Mouse (Mus musculus) liver, postnatal 0 days (tissue): ENCODE measurements around the gene Crb2. TPM values are rescaled to one million over a fixed set of nuclear protein-coding genes. Genes with fewer than 3 reads are reported as not detected.

ENCODE experiments used
- ATAC-seq: fragments of 200-750 bp; cut with Nextera tagmentation; 2 replicates; pipeline ENCODE4 v1.8.0; 2017; ENCODE audit warnings: mild to moderate bottlenecking, moderate library complexity
- DNase-seq: peaks from one replicate; pipeline ENCODE4 v3.0.0-alpha.2; 2016
- H3K27ac ChIP-seq: fragments of 300-500 bp; sonication (generic); 2 replicates; pipeline ENCODE4 v1.5.1; 2014; ENCODE audit warnings: antibody characterized with exemption, moderate library complexity, mild to moderate bottlenecking, low read depth
- H3K27me3 ChIP-seq: fragments of 300-500 bp; sonication (generic); 2 replicates; pipeline ENCODE4 v1.6.1; 2014; ENCODE audit warnings: low read length, control low read depth, mixed read lengths; ENCODE audit not compliant: insufficient read depth
- H3K36me3 ChIP-seq: fragments of 300-500 bp; sonication (generic); replicated peaks from 2 replicates; pipeline ENCODE4 v1.6.1; 2014; ENCODE audit warnings: mild to moderate bottlenecking, control low read depth, low read length, moderate library complexity, mixed read lengths; ENCODE audit not compliant: insufficient read depth
- H3K4me1 ChIP-seq: fragments of 300-500 bp; sonication (generic); 2 replicates; pipeline ENCODE4 v1.6.1; 2014; ENCODE audit warnings: antibody characterized with exemption, mild to moderate bottlenecking, control low read depth; ENCODE audit not compliant: insufficient read depth
- H3K4me2 ChIP-seq: fragments of 300-500 bp; sonication (generic); 2 replicates; pipeline ENCODE4 v1.6.1; 2014; ENCODE audit warnings: low read depth, mild to moderate bottlenecking, low read length, moderate library complexity, mixed read lengths
- H3K4me3 ChIP-seq: fragments of 300-500 bp; sonication (generic); 2 replicates; pipeline ENCODE4 v1.5.1; 2014; ENCODE audit warnings: low read depth, low read length
- H3K9ac ChIP-seq: fragments of 300-500 bp; sonication (generic); replicated peaks from 2 replicates; pipeline ENCODE4 v1.6.1; 2014; ENCODE audit warnings: mild to moderate bottlenecking, moderate library complexity
- H3K9me3 ChIP-seq: fragments of 300-500 bp; sonication (generic); 2 replicates; pipeline ENCODE4 v1.6.1; 2016; ENCODE audit warnings: mild to moderate bottlenecking, control low read depth, low read length, mixed read lengths
- CTCF ChIP-seq: sonication (generic); IDR thresholded peaks from 2 replicates; pipeline ENCODE4 v1.5.1; 2016; ENCODE audit warnings: antibody characterized with exemption, low read depth
- EP300 ChIP-seq: IDR thresholded peaks from 2 replicates; pipeline ENCODE4 v1.6.1; 2016; ENCODE audit warnings: antibody characterized with exemption, low read depth, mild to moderate bottlenecking
- WGBS: fragments of 180-500 bp; shearing (Covaris S2); extraction: QIAGEN DNeasy Blood & Tissue Kit; methylation state at CpG from one replicate; pipeline ENCODE4 v1.1.7; 2014; ENCODE audit not compliant: insufficient replicate concordance; 5-methylcytosine and 5-hydroxymethylcytosine counted together
- polyA plus RNA-seq: library from polyadenylated mRNA; unstranded; fragments of >200 nt; fragmentation: Nextera tagmentation; extraction: Ambion mirVana; gene quantifications from 2 replicates; pipeline ENCODE4 v1.2.1, GENCODE M21; 2015

Crb2 gene
- polyA plus RNA-seq, 1 experiment from 2014 or later: 0.16 TPM

DNA sequence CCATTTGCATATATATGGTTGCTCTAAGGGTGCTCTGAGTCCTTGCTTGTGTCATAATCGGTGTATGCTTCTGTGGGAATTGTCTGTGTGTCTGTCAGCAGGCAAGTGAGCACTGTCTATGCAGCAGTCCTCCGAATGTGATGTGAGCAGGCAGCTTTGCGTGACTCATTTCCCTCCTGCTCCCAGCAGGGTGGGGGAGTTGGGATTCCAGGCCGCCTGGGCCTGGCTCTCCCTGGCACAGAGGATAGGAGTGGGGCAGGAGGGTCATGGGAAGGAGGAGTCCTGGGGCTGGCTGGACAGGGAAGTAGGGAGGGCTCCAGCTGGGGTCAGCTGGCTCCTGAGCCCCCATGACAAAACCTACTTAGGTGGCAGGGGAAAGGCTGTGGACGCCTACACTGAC lies 8.4 kb downstream of the Crb2 start:
- no peak for ATAC-seq

DNA sequence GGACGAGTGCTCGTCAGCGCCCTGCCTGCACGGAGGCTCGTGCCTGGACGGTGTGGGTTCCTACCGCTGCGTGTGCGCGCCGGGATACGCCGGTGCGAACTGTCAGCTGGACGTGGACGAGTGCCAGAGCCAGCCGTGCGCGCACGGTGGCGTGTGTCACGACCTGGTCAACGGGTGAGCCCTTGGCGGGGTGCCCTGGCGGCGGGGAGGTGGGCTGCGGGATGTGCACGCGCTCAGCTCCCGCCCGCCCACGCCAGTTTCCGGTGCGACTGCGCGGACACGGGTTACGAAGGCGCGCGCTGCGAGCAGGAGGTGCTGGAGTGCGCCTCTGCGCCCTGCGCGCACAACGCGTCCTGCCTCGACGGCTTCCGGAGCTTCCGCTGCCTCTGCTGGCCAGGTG lies 10.4 kb downstream of the Crb2 start:
- Histone ChIP-seq H3K27ac (no peak overlapping the region), H3K27me3 (peaks cover 14% of the 10 kb centered on the region), H3K9ac (no peak overlapping the region), H3K9me3 (no peaks in the 10 kb centered on the region), H3K4me3 (peak overlapping the region; percentile 19; the same call in 1 of the 2 replicates), H3K36me3 (no peaks in the 10 kb centered on the region), H3K4me1 (no peaks in the 10 kb centered on the region), H3K4me2 (peak overlapping the region; percentile 38; the same call in 1 of the 2 replicates)
- ATAC-seq (no peak), DNase-seq (no peak)
- TF ChIP-seq EP300 (no peak), CTCF (no peak)
- 28% methylated on average over 40 of the region's 52 CpGs for WGBS

More for the DNA sequence above, 8.4 kb downstream of the Crb2 start:
- Histone ChIP-seq H3K9ac (no peak overlapping the region), H3K36me3 (no peaks in the 10 kb centered on the region), H3K4me2 (no peak overlapping the region), H3K4me1 (peaks cover 8% of the 10 kb centered on the region), H3K9me3 (no peaks in the 10 kb centered on the region), H3K27me3 (peaks cover 14% of the 10 kb centered on the region), H3K4me3 (no peak overlapping the region), H3K27ac (no peak overlapping the region)
- no peak for DNase-seq
- 59% methylated on average over 5 of the region's 5 CpGs for WGBS
- TF ChIP-seq CTCF: no peak

DNA sequence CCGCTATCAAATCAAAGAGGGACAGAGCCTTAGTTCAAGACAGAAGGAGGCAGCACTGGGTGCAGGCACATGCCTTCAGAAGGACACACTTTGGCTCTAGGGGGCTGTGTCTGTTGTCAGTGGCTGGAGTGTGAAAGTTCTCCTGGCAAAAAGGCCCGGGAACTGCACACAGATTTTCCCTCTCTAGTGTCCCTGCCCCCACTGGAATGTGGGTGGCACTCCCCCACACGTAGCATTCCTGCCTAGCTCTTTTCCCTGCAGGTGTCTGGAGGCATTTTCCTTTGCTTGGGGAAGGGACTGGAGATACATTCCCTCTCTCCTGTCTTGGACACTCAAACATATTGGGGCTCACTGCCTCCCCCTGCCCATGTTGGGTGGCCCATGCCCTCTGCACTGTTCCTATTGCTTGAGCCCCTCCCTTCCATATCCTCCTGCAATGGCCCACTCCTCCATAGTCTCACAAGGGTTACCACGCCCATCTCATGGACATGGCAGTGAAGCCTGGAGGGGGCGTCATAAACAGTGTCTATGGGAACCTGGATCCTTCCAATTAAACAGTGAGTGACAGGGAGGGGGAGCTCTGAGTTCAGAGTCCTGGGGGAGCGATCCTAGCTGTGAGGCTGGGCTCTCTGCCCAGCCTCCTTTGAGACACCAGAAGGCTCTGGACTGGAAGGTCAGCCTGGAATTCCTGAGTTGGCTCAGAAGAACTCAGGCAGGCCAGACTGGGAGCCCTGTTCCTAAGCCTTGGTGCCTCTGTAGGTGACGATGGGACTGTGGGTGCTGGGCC lies 12.3 kb downstream of the Crb2 start:
- Histone ChIP-seq H3K4me1 (no peaks in the 10 kb centered on the region), H3K4me2 (no peak overlapping the region), H3K9me3 (no peaks in the 10 kb centered on the region), H3K36me3 (no peaks in the 10 kb centered on the region), H3K27ac (no peak overlapping the region), H3K27me3 (peaks cover 24% of the 10 kb centered on the region), H3K4me3 (no peak overlapping the region), H3K9ac (no peak overlapping the region)
- no peak for ATAC-seq
- TF ChIP-seq CTCF (no peak), EP300 (no peak)
- DNase-seq: no peak
- 68% methylated on average over 7 of the region's 7 CpGs for WGBS

DNA sequence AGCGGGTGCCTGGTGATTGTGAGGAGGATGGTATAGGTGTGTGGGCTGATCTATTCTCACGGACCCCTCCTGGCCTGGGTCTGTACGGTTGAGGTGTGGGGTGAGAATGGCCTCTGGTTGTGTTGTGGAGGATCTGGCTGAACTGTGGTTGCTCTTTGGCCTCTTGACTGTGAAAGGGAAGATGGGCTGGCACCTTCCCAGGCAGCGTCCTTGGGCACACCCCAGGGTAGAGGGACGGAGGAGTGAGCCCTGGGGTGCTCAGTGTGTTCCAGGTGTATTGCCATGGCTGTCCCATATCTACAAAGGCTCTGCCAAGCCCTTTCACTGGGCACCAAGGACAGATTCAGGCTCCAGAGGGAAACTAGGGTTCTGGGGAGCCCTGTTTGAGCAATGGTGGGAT lies 13.0 kb downstream of the Crb2 start:
- no peaks in the 10 kb centered on the region for H3K36me3 ChIP-seq
- H3K4me3 ChIP-seq: no peak overlapping the region
- DNase-seq (no peak), ATAC-seq (no peak)
- no peaks in the 10 kb centered on the region for H3K4me1 ChIP-seq
- no peaks in the 10 kb centered on the region for H3K9me3 ChIP-seq
- no peak for TF ChIP-seq EP300
- TF ChIP-seq CTCF: no peak
- H3K9ac ChIP-seq: no peak overlapping the region
- H3K4me2 ChIP-seq: no peak overlapping the region
- no peak overlapping the region for H3K27ac ChIP-seq
- H3K27me3 ChIP-seq: peaks cover 28% of the 10 kb centered on the region
- 76% methylated on average over 5 of the region's 5 CpGs for WGBS

DNA sequence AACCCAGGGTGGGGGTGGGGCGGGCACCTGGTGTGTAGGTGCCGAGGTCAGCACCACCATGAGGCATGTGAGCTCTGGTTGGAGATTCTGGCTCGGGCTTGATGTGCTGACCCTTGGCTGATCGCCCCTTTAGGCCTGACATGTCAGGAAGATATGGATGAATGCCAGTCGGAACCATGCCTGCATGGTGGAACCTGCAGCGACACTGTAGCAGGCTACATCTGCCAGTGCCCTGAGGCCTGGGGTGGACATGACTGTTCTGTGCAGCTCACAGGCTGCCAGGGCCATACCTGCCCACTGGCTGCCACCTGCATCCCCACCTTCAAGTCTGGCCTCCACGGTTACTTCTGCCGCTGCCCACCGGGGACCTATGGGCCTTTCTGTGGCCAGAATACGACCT lies 13.9 kb downstream of the Crb2 start:
- TF ChIP-seq CTCF: no peak
- no peak for TF ChIP-seq EP300
- Histone ChIP-seq H3K9me3 (no peaks in the 10 kb centered on the region), H3K4me3 (no peak overlapping the region), H3K4me2 (no peak overlapping the region), H3K27ac (no peak overlapping the region), H3K4me1 (no peaks in the 10 kb centered on the region), H3K27me3 (peaks cover 33% of the 10 kb centered on the region), H3K36me3 (no peaks in the 10 kb centered on the region), H3K9ac (no peak overlapping the region)
- ATAC-seq (no peak), DNase-seq (no peak)
- 84% methylated on average over 10 of the region's 10 CpGs for WGBS

DNA sequence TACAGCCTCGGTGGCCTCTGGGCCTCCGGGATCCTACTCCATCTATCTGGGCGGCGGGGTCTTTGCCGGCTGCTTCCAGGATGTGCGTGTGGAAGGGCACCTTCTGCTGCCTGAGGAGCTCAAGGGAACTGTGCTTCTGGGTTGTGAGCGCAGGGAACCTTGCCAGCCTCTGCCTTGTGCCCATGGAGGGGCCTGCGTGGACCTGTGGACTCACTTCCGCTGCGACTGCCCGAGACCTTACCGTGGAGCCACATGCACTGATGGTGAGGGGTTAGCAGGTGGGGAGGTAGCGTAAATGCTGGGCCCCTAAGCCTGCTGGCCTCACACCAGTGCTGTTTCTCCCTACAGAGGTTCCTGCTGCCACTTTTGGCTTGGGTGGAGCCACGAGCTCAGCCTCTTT lies 14.7 kb downstream of the Crb2 start:
- 86% methylated on average over 14 of the region's 14 CpGs for WGBS
- Histone ChIP-seq H3K9ac (no peak overlapping the region), H3K27me3 (peaks cover 30% of the 10 kb centered on the region), H3K27ac (no peak overlapping the region), H3K9me3 (no peaks in the 10 kb centered on the region), H3K4me3 (no peak overlapping the region), H3K36me3 (no peaks in the 10 kb centered on the region), H3K4me2 (no peak overlapping the region), H3K4me1 (no peaks in the 10 kb centered on the region)
- DNase-seq (no peak), ATAC-seq (no peak)
- TF ChIP-seq CTCF (no peak), EP300 (no peak)

DNA sequence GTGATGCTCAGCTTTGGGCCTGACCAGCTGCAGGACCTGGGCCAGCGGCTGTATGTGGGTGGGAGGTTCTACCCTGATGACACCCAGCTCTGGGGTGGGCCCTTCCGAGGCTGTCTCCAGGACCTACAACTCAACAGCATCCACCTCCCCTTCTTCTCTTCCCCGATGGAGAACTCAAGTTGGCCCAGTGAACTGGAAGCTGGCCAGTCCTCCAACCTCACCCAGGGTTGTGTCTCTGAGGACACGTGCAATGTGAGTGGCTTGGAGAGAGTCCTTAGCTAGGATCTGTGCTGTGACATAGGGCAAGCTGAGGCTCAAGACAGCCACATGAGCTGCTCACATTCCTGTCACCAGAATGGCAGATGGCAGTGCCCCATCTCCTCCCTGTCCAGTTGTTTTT lies 15.3 kb downstream of the Crb2 start:
- TF ChIP-seq CTCF (no peak), EP300 (no peak)
- no peaks in the 10 kb centered on the region for H3K36me3 ChIP-seq
- H3K4me2 ChIP-seq: no peak overlapping the region
- 80% methylated on average over 4 of the region's 4 CpGs for WGBS
- no peak overlapping the region for H3K27ac ChIP-seq
- DNase-seq (no peak), ATAC-seq (no peak)
- no peak overlapping the region for H3K9ac ChIP-seq
- H3K4me1 ChIP-seq: no peaks in the 10 kb centered on the region
- H3K4me3 ChIP-seq: no peak overlapping the region
- H3K9me3 ChIP-seq: no peaks in the 10 kb centered on the region
- peaks cover 24% of the 10 kb centered on the region for H3K27me3 ChIP-seq
